Mouse (Mus musculus): ENCODE results near the gene Zfp984. TPM values are rescaled to one million over a fixed set of nuclear protein-coding genes. Genes with fewer than 3 reads are reported as not detected.
A peak's percentile ranks its signal among the peaks of the same experiment; 100 is the strongest.
"Not testable (repeated sequence)": the region's sequence is repeated elsewhere in the genome, so short reads cannot be mapped to it uniquely, and the experiment has no call there.

Gene Zfp984
- polyA plus RNA-seq (2015; fragmentation: Nextera tagmentation; extraction: Ambion mirVana), result 12.8 and 13.6 TPM in 2 replicates

DNA sequence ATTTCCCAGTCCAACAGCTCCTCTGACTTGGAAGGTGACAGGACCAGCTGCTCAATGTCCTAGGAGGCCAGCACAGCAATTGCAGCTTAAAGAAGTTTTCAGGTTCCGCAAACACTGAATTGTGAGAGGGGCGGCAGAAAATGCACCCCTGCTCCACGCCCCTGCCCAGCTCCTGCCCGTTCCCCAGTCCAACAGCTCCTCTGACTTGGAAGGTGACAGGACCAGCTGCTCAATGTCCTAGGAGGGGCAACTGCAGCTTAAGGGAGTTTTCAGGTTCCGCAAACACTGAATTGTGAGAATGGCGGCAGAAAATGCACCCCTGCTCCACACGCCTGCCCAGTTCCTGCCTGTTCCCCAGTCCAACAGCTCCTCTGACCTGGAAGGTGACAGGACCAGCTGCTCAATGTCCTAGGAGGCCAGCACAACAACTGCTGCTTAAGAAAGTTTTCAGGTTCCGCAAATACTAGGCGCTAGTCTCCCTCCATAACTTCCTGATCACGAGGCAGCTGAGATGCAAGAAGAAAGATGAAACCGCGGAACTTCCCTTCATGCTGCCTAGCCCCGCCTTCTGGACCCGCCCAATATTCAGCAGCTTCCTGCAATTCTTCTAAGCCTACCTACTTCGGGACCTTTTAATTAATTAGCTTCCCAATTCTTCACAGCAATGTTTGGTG, at the start of gene Zfp984:
Zfp984 (minus strand) TSS at position 497 of the 674 bp plus-strand sequence.
- Histone ChIP-seq H3K4me2 (ENCODE audit: low read depth, low read length) (peak within 1 kb of the TSS; percentile 61), H3K9ac (ENCODE audit: low read depth, low read length) (peak within 1 kb of the TSS; percentile 76), H3K27ac (ENCODE audit: low read length) (peak within 1 kb of the TSS; percentile 73), H3K4me3 (ENCODE audit: low read length) (peak within 1 kb of the TSS; percentile 60)
- ATAC-seq, result peak; percentile 91
- WGBS, result 15% methylated on average over 15 of the region's 15 CpGs
- not testable (repeated sequence) for H3K27me3 ChIP-seq (replicated peaks; ENCODE audit: control insufficient read depth, insufficient read depth, low read length); H3K4me1 ChIP-seq (ENCODE audit: control insufficient read depth, insufficient read depth, low read length); H3K9me3 ChIP-seq (ENCODE audit: control insufficient read depth, low read length); H3K36me3 ChIP-seq (ENCODE audit: control insufficient read depth, insufficient read depth, low read length)

DNA sequence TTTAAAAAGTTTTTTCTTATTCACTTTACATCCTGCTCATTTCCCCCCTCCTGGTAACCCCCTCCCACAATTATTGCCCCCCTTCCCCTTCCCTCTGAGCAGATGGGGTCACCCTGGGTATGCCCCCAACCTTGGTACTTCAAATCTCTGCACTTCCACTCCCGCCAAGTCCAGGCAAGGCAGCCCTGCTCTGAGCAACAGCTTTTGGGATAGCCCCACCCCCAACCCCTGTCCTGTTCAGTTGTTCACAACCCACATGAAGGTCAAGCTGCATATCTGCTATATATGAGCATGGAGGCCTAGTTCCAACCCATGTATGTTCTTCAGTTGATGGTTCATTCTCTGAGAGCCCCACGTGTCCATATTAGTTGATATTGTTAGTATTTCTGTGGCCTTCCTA, 41.2 kb upstream of the Zfp984 start:
- 74% methylated on average over 2 of the region's 2 CpGs for WGBS

DNA sequence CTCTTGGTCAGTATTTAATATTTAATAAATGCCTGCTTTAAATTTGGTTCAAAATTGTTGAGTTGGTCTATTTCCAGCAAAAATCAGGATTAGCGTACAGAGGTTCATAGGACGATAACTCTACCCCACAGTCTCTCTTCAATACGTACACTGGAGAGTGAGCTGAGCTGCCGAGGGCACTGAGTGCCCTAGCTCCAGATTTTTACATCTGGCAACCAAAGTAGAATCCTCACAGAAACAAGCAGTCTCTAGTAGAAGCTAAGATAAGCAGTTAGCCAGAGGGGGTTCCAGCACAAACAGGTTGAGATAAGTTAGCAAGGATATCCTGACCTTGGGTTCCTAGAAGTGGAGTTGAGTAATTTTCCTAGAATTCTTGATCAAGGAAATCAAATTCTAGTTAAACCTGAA, 39.0 kb upstream of the Zfp984 start:
- peak; percentile 78 for ATAC-seq
- no peaks in the 10 kb centered on the region for H3K27me3 ChIP-seq (replicated peaks; ENCODE audit: control insufficient read depth, insufficient read depth, low read length)
- peak overlapping the region; percentile 56 for H3K4me2 ChIP-seq (ENCODE audit: low read depth, low read length)
- WGBS, result 2% methylated on average over 4 of the region's 4 CpGs
- H3K4me3 ChIP-seq (ENCODE audit: low read length), result peak overlapping the region; percentile 87
- H3K9ac ChIP-seq (ENCODE audit: low read depth, low read length), result peak overlapping the region; percentile 59
- 0 out of 2 replicates have a peak, but pooled peaks cover 3% of the 10 kb centered on the region for H3K36me3 ChIP-seq (ENCODE audit: control insufficient read depth, insufficient read depth, low read length)
- H3K9me3 ChIP-seq (ENCODE audit: control insufficient read depth, low read length), result peaks cover 3% of the 10 kb centered on the region; the same call in 1 of the 2 replicates
- no peak overlapping the region for H3K27ac ChIP-seq (ENCODE audit: low read length)
- peaks cover 4% of the 10 kb centered on the region; the same call in 1 of the 2 replicates for H3K4me1 ChIP-seq (ENCODE audit: control insufficient read depth, insufficient read depth, low read length)

More for the DNA sequence above, 41.2 kb upstream of the Zfp984 start:
- peaks cover 3% of the 10 kb centered on the region; the same call in 1 of the 2 replicates for H3K9me3 ChIP-seq (ENCODE audit: control insufficient read depth, low read length)
- no peak overlapping the region for H3K9ac ChIP-seq (ENCODE audit: low read depth, low read length)
- peaks cover 4% of the 10 kb centered on the region; the same call in 1 of the 2 replicates for H3K4me1 ChIP-seq (ENCODE audit: control insufficient read depth, insufficient read depth, low read length)
- H3K4me2 ChIP-seq (ENCODE audit: low read depth, low read length), result no peak overlapping the region
- no peak for ATAC-seq
- H3K36me3 ChIP-seq (ENCODE audit: control insufficient read depth, insufficient read depth, low read length), result no peaks in the 10 kb centered on the region
- no peaks in the 10 kb centered on the region for H3K27me3 ChIP-seq (replicated peaks; ENCODE audit: control insufficient read depth, insufficient read depth, low read length)
- H3K4me3 ChIP-seq (ENCODE audit: low read length), result no peak overlapping the region
- H3K27ac ChIP-seq (ENCODE audit: low read length), result no peak overlapping the region

DNA sequence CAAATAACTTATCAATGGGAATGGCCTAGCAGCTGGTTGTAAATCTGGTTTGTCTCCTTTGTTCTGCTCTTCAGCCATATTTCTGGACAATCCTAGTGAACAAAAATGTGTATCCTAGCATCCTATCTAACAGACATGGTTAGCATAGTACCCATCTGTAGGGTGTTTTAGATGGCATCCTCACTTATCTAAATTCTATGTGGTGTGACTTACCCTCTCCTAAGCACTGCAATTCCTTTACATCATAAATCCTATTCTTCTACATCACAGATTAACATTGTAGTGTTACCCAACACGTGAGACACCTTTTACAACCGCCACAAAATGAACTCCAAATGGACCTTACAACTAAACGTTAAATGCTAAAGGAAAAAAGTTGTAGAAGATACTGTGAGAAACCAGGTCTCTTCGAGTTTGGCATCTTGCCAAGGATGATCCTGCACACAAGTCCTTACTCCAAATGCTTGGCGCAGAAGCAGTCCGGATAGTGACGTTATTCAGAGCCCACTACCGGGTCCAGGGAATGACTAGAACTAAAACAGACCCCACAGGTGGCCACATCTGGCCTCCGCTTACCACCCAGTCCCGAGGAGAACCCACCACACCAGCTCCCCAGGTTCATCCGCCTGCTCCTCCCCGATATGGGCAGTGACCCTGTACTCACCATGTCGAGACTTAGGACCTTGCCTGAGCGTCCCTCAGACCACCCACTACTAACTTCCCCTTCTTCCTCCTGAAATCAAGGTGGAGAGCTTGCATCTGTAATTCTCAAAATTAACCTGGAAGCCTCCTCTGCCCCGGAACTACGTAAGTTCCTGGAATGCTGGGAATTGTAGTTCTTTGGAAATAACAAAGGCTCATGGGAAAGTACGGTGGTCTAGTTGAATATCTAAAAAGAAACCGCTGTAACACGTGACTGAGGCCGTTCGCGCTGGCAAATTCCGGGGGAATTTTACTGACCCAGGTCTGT, 38.3 kb upstream of the Zfp984 start, which contains the start of gene Zfp933:
Zfp933 (minus strand) TSS at position 753 of the 970 bp plus-strand sequence.
- Histone ChIP-seq H3K27ac (ENCODE audit: low read length) (peak within 1 kb of the TSS; percentile 37; the same call in 1 of the 2 replicates), H3K4me3 (ENCODE audit: low read length) (peak within 1 kb of the TSS; percentile 87), H3K4me1 (ENCODE audit: control insufficient read depth, insufficient read depth, low read length) (peaks cover 4% of the 10 kb centered on the region; the same call in 1 of the 2 replicates), H3K9ac (ENCODE audit: low read depth, low read length) (peak within 1 kb of the TSS; percentile 82), H3K9me3 (ENCODE audit: control insufficient read depth, low read length) (peaks cover 7% of the 10 kb centered on the region; the same call in 1 of the 2 replicates), H3K27me3 (replicated peaks; ENCODE audit: control insufficient read depth, insufficient read depth, low read length) (no peaks in the 10 kb centered on the region), H3K36me3 (ENCODE audit: control insufficient read depth, insufficient read depth, low read length) (peaks cover 5% of the 10 kb centered on the region; the same call in 1 of the 2 replicates), H3K4me2 (ENCODE audit: low read depth, low read length) (peak within 1 kb of the TSS; percentile 58)
- peak; percentile 91 for ATAC-seq
- 2% methylated on average over 23 of the region's 23 CpGs for WGBS

DNA sequence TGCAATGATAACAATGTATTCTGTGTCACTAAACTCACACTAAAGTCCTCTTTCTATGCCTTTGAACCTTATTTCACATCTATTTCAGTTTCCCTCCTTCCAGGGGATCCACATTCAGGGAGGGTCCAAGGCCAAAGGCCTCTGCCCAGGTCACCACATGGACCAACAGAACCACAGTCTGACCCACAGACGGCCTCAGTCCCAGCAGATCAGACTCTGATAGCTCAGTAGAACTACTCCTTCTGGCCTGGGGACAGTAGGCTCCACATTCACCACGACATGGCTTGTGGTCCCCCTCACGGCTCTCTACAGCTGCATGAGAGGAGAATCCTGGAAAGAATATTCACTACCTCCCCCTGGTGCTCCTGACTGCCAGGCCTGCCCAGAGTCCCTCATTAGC, 33.3 kb upstream of the Zfp984 start:
- Histone ChIP-seq H3K27me3 (replicated peaks; ENCODE audit: control insufficient read depth, insufficient read depth, low read length) (no peaks in the 10 kb centered on the region), H3K9me3 (ENCODE audit: control insufficient read depth, low read length) (peaks cover 18% of the 10 kb centered on the region), H3K27ac (ENCODE audit: low read length) (no peak overlapping the region), H3K4me1 (ENCODE audit: control insufficient read depth, insufficient read depth, low read length) (peaks cover 4% of the 10 kb centered on the region; the same call in 1 of the 2 replicates), H3K9ac (ENCODE audit: low read depth, low read length) (no peak overlapping the region), H3K4me2 (ENCODE audit: low read depth, low read length) (no peak overlapping the region), H3K36me3 (ENCODE audit: control insufficient read depth, insufficient read depth, low read length) (peaks cover 13% of the 10 kb centered on the region; the same call in 1 of the 2 replicates), H3K4me3 (ENCODE audit: low read length) (no peak overlapping the region)
- no peak for ATAC-seq
- WGBS, result 95% methylated on average over 3 of the region's 3 CpGs

DNA sequence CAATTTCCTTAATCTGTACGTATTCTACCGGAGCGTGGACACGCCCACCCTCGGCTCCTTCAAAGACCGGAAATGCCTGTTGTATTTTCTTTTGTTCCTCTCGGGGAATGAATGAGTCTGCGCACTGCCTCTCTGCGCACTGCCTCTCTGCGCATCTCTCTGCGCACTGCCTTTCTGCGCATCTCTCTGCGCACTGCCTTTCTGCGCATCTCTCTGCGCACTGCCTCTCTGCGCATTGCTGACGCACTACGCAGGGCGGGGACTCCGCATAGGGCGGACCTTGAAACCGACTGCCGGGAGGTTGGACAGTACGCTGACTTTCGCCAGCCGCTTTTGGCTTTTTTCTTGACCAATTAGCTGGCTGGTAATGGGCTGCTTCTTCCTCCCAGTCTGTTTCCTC, 29.7 kb upstream of the Zfp984 start:
- WGBS, result 95% methylated on average over 8 of the region's 26 CpGs
- peaks cover 16% of the 10 kb centered on the region for H3K9me3 ChIP-seq (ENCODE audit: control insufficient read depth, low read length)
- peaks cover 13% of the 10 kb centered on the region; the same call in 1 of the 2 replicates for H3K36me3 ChIP-seq (ENCODE audit: control insufficient read depth, insufficient read depth, low read length)
- H3K4me3 ChIP-seq (ENCODE audit: low read length); H3K27me3 ChIP-seq (replicated peaks; ENCODE audit: control insufficient read depth, insufficient read depth, low read length); H3K27ac ChIP-seq (ENCODE audit: low read length); H3K4me2 ChIP-seq (ENCODE audit: low read depth, low read length); ATAC-seq; H3K9ac ChIP-seq (ENCODE audit: low read depth, low read length); H3K4me1 ChIP-seq (ENCODE audit: control insufficient read depth, insufficient read depth, low read length): not testable (repeated sequence)

DNA sequence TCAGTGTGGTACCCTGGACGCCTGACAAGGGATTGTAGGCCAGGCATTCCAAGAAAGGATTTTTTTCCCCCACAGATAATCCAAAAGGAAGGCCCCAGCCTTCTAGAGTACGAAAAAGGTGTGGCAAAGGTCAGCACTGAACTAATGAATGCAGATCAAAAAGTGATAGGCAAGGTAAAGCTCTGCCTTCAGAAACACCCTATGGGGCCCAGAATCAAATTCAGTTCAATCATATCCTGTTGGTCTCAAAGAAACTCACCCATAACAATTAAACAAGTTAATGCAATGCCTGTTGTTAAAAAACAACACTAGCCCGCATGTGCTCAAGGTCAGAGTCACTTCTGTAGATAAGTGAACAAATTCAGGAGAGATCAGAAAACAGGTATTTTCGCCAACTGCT, 14.8 kb upstream of the Zfp984 start:
- ATAC-seq, result no peak
- no peaks in the 10 kb centered on the region for H3K4me1 ChIP-seq (ENCODE audit: control insufficient read depth, insufficient read depth, low read length)
- no peak overlapping the region for H3K9ac ChIP-seq (ENCODE audit: low read depth, low read length)
- WGBS, result 94% methylated on average over 4 of the region's 4 CpGs
- peaks cover 21% of the 10 kb centered on the region for H3K36me3 ChIP-seq (ENCODE audit: control insufficient read depth, insufficient read depth, low read length)
- H3K4me2 ChIP-seq (ENCODE audit: low read depth, low read length), result no peak overlapping the region
- peaks cover 18% of the 10 kb centered on the region for H3K9me3 ChIP-seq (ENCODE audit: control insufficient read depth, low read length)
- H3K27me3 ChIP-seq (replicated peaks; ENCODE audit: control insufficient read depth, insufficient read depth, low read length), result no peaks in the 10 kb centered on the region
- H3K27ac ChIP-seq (ENCODE audit: low read length), result no peak overlapping the region
- no peak overlapping the region for H3K4me3 ChIP-seq (ENCODE audit: low read length)

DNA sequence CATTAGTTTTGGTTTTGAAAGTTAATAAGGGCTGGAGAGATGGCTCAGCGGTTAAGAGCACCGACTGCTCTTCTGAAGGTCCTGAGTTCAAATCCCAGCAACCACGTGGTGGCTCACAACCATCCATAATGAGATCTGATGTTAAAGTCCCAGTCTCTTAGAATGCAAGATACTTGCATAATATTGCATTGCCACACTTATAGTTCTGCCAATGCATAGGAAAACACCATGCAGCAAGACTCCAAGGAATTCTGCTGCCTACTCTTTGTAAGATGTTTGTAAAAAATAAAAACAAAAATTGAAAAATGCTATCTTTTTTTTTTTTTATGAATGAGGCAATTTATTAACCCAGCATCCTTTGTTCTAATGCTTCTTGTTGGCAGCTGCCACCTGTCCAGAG, 11.8 kb upstream of the Zfp984 start:
- Histone ChIP-seq H3K36me3 (ENCODE audit: control insufficient read depth, insufficient read depth, low read length) (peaks cover 17% of the 10 kb centered on the region), H3K9me3 (ENCODE audit: control insufficient read depth, low read length) (peaks cover 23% of the 10 kb centered on the region; the same call in 1 of the 2 replicates)
- not testable (repeated sequence) for H3K4me1 ChIP-seq (ENCODE audit: control insufficient read depth, insufficient read depth, low read length); H3K27me3 ChIP-seq (replicated peaks; ENCODE audit: control insufficient read depth, insufficient read depth, low read length); H3K9ac ChIP-seq (ENCODE audit: low read depth, low read length); H3K27ac ChIP-seq (ENCODE audit: low read length); ATAC-seq; H3K4me3 ChIP-seq (ENCODE audit: low read length); H3K4me2 ChIP-seq (ENCODE audit: low read depth, low read length)
- WGBS, result 88% methylated on average over 3 of the region's 3 CpGs

DNA sequence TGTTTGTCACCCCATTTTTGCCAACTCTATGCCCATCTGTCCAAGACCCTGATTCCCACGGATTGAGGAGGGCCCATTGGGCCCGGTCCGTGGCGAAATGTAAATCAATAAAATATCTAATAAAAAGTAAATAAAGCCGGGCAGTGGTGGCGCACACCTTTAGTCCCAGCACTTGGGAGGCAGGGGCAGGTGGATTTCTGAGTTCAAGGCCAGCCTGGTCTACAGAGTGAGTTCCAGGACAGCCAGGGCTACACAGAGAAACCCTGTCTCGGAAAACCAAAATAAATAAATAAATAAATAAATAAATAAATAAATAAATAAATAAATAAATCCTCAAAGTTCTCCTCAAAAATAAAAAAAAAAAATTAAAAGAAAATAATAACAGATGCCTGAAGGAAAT, 10.1 kb upstream of the Zfp984 start:
- H3K27ac ChIP-seq (ENCODE audit: low read length); H3K27me3 ChIP-seq (replicated peaks; ENCODE audit: control insufficient read depth, insufficient read depth, low read length); H3K4me1 ChIP-seq (ENCODE audit: control insufficient read depth, insufficient read depth, low read length); ATAC-seq; H3K4me2 ChIP-seq (ENCODE audit: low read depth, low read length); H3K36me3 ChIP-seq (ENCODE audit: control insufficient read depth, insufficient read depth, low read length); H3K9ac ChIP-seq (ENCODE audit: low read depth, low read length); H3K4me3 ChIP-seq (ENCODE audit: low read length): not testable (repeated sequence)
- 80% methylated on average over 7 of the region's 7 CpGs for WGBS
- H3K9me3 ChIP-seq (ENCODE audit: control insufficient read depth, low read length), result peaks cover 12% of the 10 kb centered on the region; the same call in 1 of the 2 replicates

All from intestine, embryonic 16.5 days (tissue).